Mouse (Mus musculus): Measurements from ENCODE around the gene Dusp1. TPM values are rescaled to one million over a fixed set of nuclear protein-coding genes. Genes with fewer than 3 reads are reported as not detected.
A peak's percentile ranks its signal among the peaks of the same experiment; 100 is the strongest.

The Dusp1 gene
- polyA plus RNA-seq, 1 experiment from 2014 or later, result 31.5 TPM

- H3K9me3 ChIP-seq (replicated peaks; ENCODE audit: low read length), result no peaks in the 10 kb centered on the region
These were observed 51.5 kb downstream of the Dusp1 start for GRCm38 (mm10) chr17:26510146-26511045.

GRCm38 (mm10) chr17:26508961-26509771 is 52.8 kb downstream of the Dusp1 start:
- Histone ChIP-seq H3K9ac (ENCODE audit: low read depth, low read length) (peak overlapping the region; percentile 90), H3K27ac (peak overlapping the region; percentile 96), H3K27me3 (ENCODE audit: insufficient read depth, low read length) (no peaks in the 10 kb centered on the region), H3K4me1 (replicated peaks; ENCODE audit: insufficient read depth, low read length) (peaks cover 13% of the 10 kb centered on the region), H3K36me3 (ENCODE audit: insufficient read depth, low read length) (peaks cover 11% of the 10 kb centered on the region), H3K4me2 (ENCODE audit: low read length) (peak overlapping the region; percentile 69), H3K4me3 (replicated peaks; ENCODE audit: low read depth, low read length) (peak overlapping the region; percentile 75), H3K9me3 (replicated peaks; ENCODE audit: low read length) (no peaks in the 10 kb centered on the region)
- peak; percentile 34 for ATAC-seq (replicated peaks; ENCODE audit: low FRiP score, low read depth)
- peak; percentile 63 for TF ChIP-seq CTCF (IDR thresholded peaks at IDR 0.05; ENCODE audit: low read depth)
- 23% methylated on average over 25 of the region's 25 CpGs for WGBS
- peak; percentile 81 for DNase-seq (ENCODE audit: low spot score)

More at GRCm38 (mm10) chr17:26510146-26511045, 51.5 kb downstream of the Dusp1 start:
- no peak overlapping the region for H3K27ac ChIP-seq
- no peak for ATAC-seq (replicated peaks; ENCODE audit: low FRiP score, low read depth)
- H3K27me3 ChIP-seq (ENCODE audit: insufficient read depth, low read length), result no peaks in the 10 kb centered on the region
- TF ChIP-seq CTCF (IDR thresholded peaks at IDR 0.05; ENCODE audit: low read depth), result no peak
- WGBS, result 81% methylated on average over 15 of the region's 15 CpGs
- no peak for DNase-seq (ENCODE audit: low spot score)
- no peak overlapping the region for H3K4me3 ChIP-seq (replicated peaks; ENCODE audit: low read depth, low read length)
- peaks cover 8% of the 10 kb centered on the region for H3K4me1 ChIP-seq (replicated peaks; ENCODE audit: insufficient read depth, low read length)
- H3K4me2 ChIP-seq (ENCODE audit: low read length), result no peak overlapping the region
- peaks cover 11% of the 10 kb centered on the region for H3K36me3 ChIP-seq (ENCODE audit: insufficient read depth, low read length)
- H3K9ac ChIP-seq (ENCODE audit: low read depth, low read length), result no peak overlapping the region

GRCm38 (mm10) chr17:26508345-26508960 is 53.5 kb downstream of the Dusp1 start:
- DNase-seq (ENCODE audit: low spot score) (peak; percentile 98), ATAC-seq (replicated peaks; ENCODE audit: low FRiP score, low read depth) (peak; percentile 86)
- Histone ChIP-seq H3K4me2 (ENCODE audit: low read length) (peak overlapping the region; percentile 69), H3K9ac (ENCODE audit: low read depth, low read length) (peak overlapping the region; percentile 90), H3K27ac (peak overlapping the region; percentile 96), H3K4me3 (replicated peaks; ENCODE audit: low read depth, low read length) (peak overlapping the region; percentile 75), H3K9me3 (replicated peaks; ENCODE audit: low read length) (no peaks in the 10 kb centered on the region), H3K4me1 (replicated peaks; ENCODE audit: insufficient read depth, low read length) (peaks cover 20% of the 10 kb centered on the region), H3K27me3 (ENCODE audit: insufficient read depth, low read length) (no peaks in the 10 kb centered on the region), H3K36me3 (ENCODE audit: insufficient read depth, low read length) (peaks cover 11% of the 10 kb centered on the region)
- under 1% methylated on average over 58 of the region's 58 CpGs for WGBS
- no peak for TF ChIP-seq CTCF (IDR thresholded peaks at IDR 0.05; ENCODE audit: low read depth)

- H3K4me1 ChIP-seq (replicated peaks; ENCODE audit: insufficient read depth, low read length), result peaks cover 23% of the 10 kb centered on the region
These were observed 54.0 kb downstream of the Dusp1 start for GRCm38 (mm10) chr17:26507966-26508344.

GRCm38 (mm10) chr17:26506997-26507871 is 54.7 kb downstream of the Dusp1 start:
- Histone ChIP-seq H3K36me3 (ENCODE audit: insufficient read depth, low read length) (peaks cover 11% of the 10 kb centered on the region), H3K4me2 (ENCODE audit: low read length) (peak overlapping the region; percentile 69), H3K9me3 (replicated peaks; ENCODE audit: low read length) (no peaks in the 10 kb centered on the region), H3K4me3 (replicated peaks; ENCODE audit: low read depth, low read length) (peak overlapping the region; percentile 75), H3K9ac (ENCODE audit: low read depth, low read length) (peak overlapping the region; percentile 90), H3K27me3 (ENCODE audit: insufficient read depth, low read length) (no peaks in the 10 kb centered on the region), H3K4me1 (replicated peaks; ENCODE audit: insufficient read depth, low read length) (peaks cover 30% of the 10 kb centered on the region), H3K27ac (peak overlapping the region; percentile 96)
- ATAC-seq (replicated peaks; ENCODE audit: low FRiP score, low read depth) (no peak), DNase-seq (ENCODE audit: low spot score) (peak; percentile 57)
- WGBS, result 14% methylated on average over 24 of the region's 24 CpGs
- TF ChIP-seq CTCF (IDR thresholded peaks at IDR 0.05; ENCODE audit: low read depth), result no peak

More at GRCm38 (mm10) chr17:26507966-26508344, 54.0 kb downstream of the Dusp1 start:
- Histone ChIP-seq H3K9me3 (replicated peaks; ENCODE audit: low read length) (no peaks in the 10 kb centered on the region), H3K9ac (ENCODE audit: low read depth, low read length) (peak overlapping the region; percentile 90), H3K27ac (peak overlapping the region; percentile 96), H3K36me3 (ENCODE audit: insufficient read depth, low read length) (peaks cover 11% of the 10 kb centered on the region), H3K4me3 (replicated peaks; ENCODE audit: low read depth, low read length) (peak overlapping the region; percentile 75), H3K4me2 (ENCODE audit: low read length) (peak overlapping the region; percentile 69), H3K27me3 (ENCODE audit: insufficient read depth, low read length) (no peaks in the 10 kb centered on the region)
- WGBS, result under 1% methylated on average over 46 of the region's 46 CpGs
- TF ChIP-seq CTCF (IDR thresholded peaks at IDR 0.05; ENCODE audit: low read depth), result peak; percentile 78
- ATAC-seq (replicated peaks; ENCODE audit: low FRiP score, low read depth) (peak; percentile 58), DNase-seq (ENCODE audit: low spot score) (peak; percentile 84)

All from kidney, postnatal 0 days (tissue).